Mouse (Mus musculus) embryonic fibroblast, embryonic 13.5 days (primary cell): ENCODE measurements at regions not wholly inside any gene's neighbourhood (a gene's known extent, or its start where the extent isn't known, plus 50 kb on each side); places are given as distances from the start of the nearest gene placed in this dataset.

ENCODE experiments used
- CTCF ChIP-seq: IDR thresholded peaks from 2 replicates; pipeline ENCODE4 v1.5.1; 2011; ENCODE audit warnings: mild to moderate bottlenecking, control low read depth, low read length, moderate library complexity, borderline replicate concordance; ENCODE audit not compliant: insufficient read depth
- POLR2A ChIP-seq: IDR thresholded peaks from 2 replicates; pipeline ENCODE4 v1.6.1; 2011; ENCODE audit warnings: low read depth, mild to moderate bottlenecking, control low read depth, low read length, moderate library complexity

DNA sequence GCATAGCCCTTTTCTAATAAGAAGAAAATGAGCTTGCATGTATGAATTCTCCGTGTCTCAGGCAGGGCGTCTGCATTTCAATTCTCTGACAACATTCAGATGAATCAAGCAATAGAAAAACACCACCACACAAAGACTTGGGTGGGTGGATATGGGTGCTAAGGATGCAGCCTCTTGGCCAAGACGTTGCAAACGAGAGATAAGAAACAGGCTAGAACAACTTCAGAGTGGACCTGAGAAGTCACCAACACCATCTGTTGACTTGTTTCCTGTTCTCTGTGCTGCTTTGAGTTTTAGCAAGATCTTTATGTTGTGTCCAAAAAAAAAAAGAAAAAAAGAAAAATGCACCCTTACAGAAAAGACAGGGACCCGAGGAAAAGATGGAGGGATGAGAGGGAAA lies 277.0 kb downstream of the Gxylt1 start:
- TF ChIP-seq POLR2A (no peak), CTCF (no peak)
